Mouse (Mus musculus) CH12.LX (cell line): Measurements from ENCODE around the gene Prim2.

Experiments used
- ETS1 ChIP-seq: conservative IDR thresholded peaks from 2 replicates; pipeline ENCODE4 v1.6.1; 2012; ENCODE audit warnings: low read depth, mild to moderate bottlenecking, inconsistent platforms, low read length, improper control_type of control experiment, moderate library complexity
- JUND ChIP-seq: conservative IDR thresholded peaks from 2 replicates; pipeline ENCODE4 v1.6.1; 2011; ENCODE audit warnings: low read depth, low read length, improper control_type of control experiment
- POLR2A ChIP-seq: IDR thresholded peaks from 2 replicates; pipeline ENCODE4 v1.6.1; 2011; ENCODE audit warnings: low read depth, mild to moderate bottlenecking, improper control_type of control experiment, low read length

GRCm38 (mm10) chr1:33663605-33664117 lies 5.9 kb downstream of the Prim2 start:
- TF ChIP-seq POLR2A, result no peak
- no peak for TF ChIP-seq JUND
- no peak for TF ChIP-seq ETS1
